Mouse (Mus musculus) Patski (cell line): ENCODE results near the gene Rnf40. TPM values are rescaled to one million over a fixed set of nuclear protein-coding genes. Genes with fewer than 3 reads are reported as not detected.

ENCODE experiments used
- ATAC-seq: fragments of 100-300 bp; one replicate; pipeline ENCODE4 v1.8.0; 2021
- CTCF ChIA-PET: fragments of 350-600 bp; sonication (Branson Sonifier 250); formaldehyde crosslinking; loops from one replicate; lab custom pipeline; 2022; ENCODE audit warnings: inconsistent platforms; lab: Charles Lee
- POLR2A ChIA-PET: fragments of 350-600 bp; sonication (Branson Sonifier 250); formaldehyde crosslinking; loops from one replicate; lab custom pipeline; 2022; ENCODE audit warnings: antibody characterized with exemption, inconsistent platforms; lab: Charles Lee
- DNase-seq: peaks from one replicate; pipeline ENCODE4 v3.0.0-alpha.2; 2011; ENCODE audit warnings: low read depth, low spot score
- H3K27me3 ChIP-seq: fragments of 371-371 bp; one replicate; pipeline ENCODE4 v1.5.1; 2021
- CTCF ChIP-seq: fragments of 100-300 bp; IDR thresholded peaks from one replicate; pipeline ENCODE4 v1.5.1; 2021
- in situ Hi-C: fragments of 300-500 bp; cut with MboI; formaldehyde crosslinking; loops from 3 replicates; pipeline ENCODE4 v1.11.1; 2018; ENCODE audit warnings: low pct_unique_long_range_greater_than_20kb, mixed read lengths
- polyA plus RNA-seq: library from polyadenylated mRNA; unstranded; gene quantifications from one replicate; pipeline ENCODE4 v1.2.3, GENCODE M21; 2021

Gene Rnf40
- polyA plus RNA-seq, 1 experiment from 2014 or later, result 42.7 TPM

DNA sequence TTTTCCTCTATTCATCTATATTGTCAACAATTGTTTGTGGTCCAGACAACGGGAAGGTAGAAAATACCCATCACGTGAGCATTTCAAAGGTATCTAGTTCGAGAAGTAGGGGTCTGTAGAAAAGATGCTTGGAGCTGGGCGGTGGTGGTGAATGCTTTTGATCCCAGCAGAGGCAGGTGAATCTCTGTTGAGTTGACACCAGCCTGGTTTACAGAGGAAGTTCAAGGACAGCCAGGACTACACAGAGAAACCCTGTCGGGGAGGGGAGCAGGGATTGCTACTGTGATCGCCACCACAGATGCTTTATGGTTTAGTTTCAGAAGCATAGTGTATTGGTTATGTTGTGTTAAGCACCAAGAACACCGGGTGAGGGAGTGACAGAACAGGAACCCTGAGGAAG is 14.5 kb upstream of the Rnf40 start:
- CTCF ChIA-PET, result no interaction called here
- no peak for DNase-seq
- TF ChIP-seq CTCF, result no peak
- no peaks in the 10 kb centered on the region for H3K27me3 ChIP-seq
- ATAC-seq, result no peak
- in situ Hi-C loops, result no loop called here
- POLR2A ChIA-PET, result no interaction called here

DNA sequence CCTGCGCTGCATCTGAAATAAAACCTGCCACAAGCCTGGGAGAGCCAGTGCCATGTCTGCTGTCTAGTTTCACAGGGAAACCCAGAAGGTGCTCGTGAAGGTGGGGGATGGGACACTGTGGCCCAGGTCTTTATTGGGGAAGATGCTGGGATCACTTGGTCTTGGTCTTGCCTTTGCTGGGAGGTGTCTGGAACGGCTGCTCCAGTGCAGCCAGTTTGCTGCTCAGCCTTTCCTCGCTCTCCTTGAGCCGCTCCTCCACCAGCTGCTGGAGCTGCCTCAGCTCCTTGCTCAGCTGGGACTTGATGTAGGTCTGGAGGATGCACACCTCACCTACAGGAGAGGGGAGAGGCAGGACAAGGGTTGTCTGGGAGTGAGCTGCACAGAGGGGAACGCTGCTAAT is 5.3 kb upstream of the Rnf40 start:
- no peak for ATAC-seq
- no peak for DNase-seq
- H3K27me3 ChIP-seq, result no peaks in the 10 kb centered on the region
- in situ Hi-C loops, result no loop called here
- no peak for TF ChIP-seq CTCF
- CTCF ChIA-PET, result no interaction called here
- POLR2A ChIA-PET, result no interaction called here

DNA sequence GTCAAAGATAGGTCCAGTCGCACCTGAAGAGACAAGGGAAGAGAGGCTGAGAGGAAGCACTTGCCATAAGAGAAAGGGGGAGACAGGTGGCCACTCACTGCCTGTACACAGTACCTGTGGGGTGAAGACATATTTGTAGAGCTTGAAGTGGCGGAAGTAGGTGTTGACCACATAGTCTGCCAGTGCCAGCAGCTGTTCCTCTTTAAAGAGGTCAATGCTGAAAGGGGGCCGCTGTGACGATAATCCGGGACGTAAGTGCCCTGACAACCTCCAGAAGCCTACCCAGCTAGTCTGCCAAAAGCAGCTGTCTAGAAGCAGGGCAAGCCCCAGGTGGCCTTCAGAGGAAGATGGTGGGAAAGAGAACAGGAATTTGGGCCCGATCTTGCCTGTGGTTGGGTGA is 3.5 kb upstream of the Rnf40 start:
- ATAC-seq (no peak), DNase-seq (no peak)
- TF ChIP-seq CTCF, result no peak
- in situ Hi-C loops, result no loop called here
- ChIA-PET POLR2A (no interaction called here), CTCF (interaction anchor here (1.1 kb wide), 1 partner anchor 77 kb away, joined by 3 read pairs; no protein-coding TSS in a partner anchor)
- H3K27me3 ChIP-seq, result no peaks in the 10 kb centered on the region

DNA sequence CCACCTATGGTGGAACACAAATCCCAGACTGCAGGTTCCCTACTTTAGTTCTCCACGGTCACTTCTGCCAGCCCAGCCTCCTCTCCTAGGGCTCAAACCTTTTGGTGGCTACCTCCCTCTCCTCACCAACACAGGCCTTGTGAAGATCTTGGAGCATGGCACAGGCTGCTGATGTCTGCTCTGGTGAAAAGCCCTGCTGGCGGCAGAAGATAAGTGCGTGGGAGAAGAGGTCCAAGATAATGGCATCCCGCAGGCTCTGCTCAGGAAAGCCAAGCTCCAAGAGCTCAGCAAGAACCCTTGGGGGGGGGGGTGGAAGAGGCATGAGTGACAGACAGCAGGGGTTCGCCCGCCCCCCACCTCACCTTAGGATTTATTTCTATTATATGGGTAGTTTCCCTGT is 2.4 kb upstream of the Rnf40 start:
- no peak for DNase-seq
- POLR2A ChIA-PET, result no interaction called here
- in situ Hi-C loops, result no loop called here
- TF ChIP-seq CTCF, result no peak
- CTCF ChIA-PET, result no interaction called here
- no peaks in the 10 kb centered on the region for H3K27me3 ChIP-seq
- no peak for ATAC-seq

DNA sequence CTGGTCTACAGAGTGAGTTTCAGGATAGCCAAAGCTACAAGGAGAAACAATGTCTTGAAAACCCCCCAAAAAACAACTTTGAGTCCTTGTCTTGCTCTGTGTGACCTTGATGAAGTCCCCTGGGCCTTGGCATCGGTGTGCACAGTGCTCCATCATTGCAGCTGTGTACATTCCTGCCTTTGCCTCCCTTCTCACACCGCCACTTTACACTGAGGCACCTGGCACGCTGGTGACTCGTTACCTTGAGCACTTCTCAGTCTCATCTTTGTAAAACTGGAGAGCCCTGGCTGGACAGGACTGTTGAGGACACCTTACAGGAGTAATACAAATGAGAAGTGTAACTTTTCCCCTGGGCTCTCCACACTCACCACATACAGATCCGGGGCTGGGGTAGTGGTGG is 1.4 kb upstream of the Rnf40 start:
- in situ Hi-C loops, result no loop called here
- ATAC-seq (no peak), DNase-seq (no peak)
- H3K27me3 ChIP-seq, result no peaks in the 10 kb centered on the region
- TF ChIP-seq CTCF, result no peak
- ChIA-PET CTCF (no interaction called here), POLR2A (interaction anchor here (0.6 kb wide), 1 partner anchor 122 kb away, joined by 3 read pairs; no protein-coding TSS in a partner anchor)

DNA sequence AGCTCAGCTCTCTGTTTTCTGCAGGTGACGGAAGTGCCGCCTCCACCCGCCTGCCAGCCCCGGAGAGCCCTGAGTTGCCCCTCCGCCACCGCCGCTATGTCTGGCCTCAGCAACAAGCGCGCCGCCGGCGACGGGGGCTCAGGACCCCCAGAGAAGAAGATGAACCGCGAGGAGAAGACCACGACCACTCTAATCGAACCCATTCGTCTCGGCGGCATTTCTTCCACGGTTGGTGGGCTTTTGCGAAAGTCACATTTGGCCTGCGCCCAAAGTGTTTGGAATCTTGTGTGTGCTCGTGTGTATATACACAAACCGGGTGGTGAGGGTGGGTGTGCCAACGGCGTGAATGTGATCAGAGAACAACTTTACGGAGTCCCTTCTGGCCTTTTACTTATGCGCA is 334 bp downstream of the Rnf40 start:
- ChIA-PET POLR2A (interaction anchor here (0.6 to 2.0 kb wide), 2 partner anchors 11 to 47 kb away, joined by 3 to 7 read pairs; no protein-coding TSS in a partner anchor), CTCF (no interaction called here)
- TF ChIP-seq CTCF, result no peak
- DNase-seq (no peak), ATAC-seq (no peak)
- in situ Hi-C loops, result no loop called here
- no peaks in the 10 kb centered on the region for H3K27me3 ChIP-seq

DNA sequence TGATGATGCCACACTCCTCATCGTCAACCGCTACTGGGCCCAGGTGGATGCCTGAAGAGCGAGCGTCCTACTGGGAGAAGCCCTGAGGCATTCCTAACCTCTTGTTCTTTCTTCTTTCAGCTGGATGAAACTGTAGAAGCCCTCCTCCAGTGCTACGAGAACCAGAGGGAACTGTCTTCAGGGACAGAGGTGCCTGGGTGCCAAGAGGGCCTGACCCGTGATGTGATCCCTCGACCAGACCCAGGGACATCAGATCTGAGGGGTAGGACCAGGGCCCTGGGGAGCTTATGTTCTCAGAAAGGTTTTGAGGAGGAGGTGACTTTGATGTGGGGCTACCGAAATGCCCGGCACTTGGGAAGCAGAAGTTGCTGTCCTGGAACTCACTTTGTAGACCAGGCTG is 1.1 kb downstream of the Rnf40 start:
- no peak for ATAC-seq
- in situ Hi-C loops, result no loop called here
- ChIA-PET POLR2A (interaction anchor here (0.5 to 2.0 kb wide), 4 partner anchors 10 to 113 kb away, joined by 3 to 7 read pairs (median 4); no protein-coding TSS in a partner anchor), CTCF (no interaction called here)
- no peaks in the 10 kb centered on the region for H3K27me3 ChIP-seq
- no peak for TF ChIP-seq CTCF
- DNase-seq, result no peak

DNA sequence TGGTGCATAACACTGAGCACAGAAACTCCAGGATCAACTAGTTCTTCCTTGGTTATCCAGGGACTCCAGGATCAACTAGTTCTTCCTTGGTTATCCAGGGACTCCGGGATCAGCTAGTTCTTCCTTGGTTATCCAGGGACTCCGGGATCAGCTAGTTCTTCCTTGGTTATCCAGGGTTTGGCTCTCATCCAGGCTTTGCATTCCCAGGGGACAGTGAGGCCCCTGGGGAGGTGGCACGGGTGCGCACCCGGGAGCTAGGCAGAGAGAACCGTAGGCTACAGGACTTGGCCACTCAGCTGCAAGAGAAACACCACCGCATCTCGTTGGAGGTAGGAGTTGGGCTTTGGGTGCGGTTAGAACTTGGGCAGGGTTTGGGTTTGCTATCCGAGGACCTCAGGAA is 2.5 kb downstream of the Rnf40 start:
- in situ Hi-C loops, result no loop called here
- ChIA-PET CTCF (interaction anchor here (1.0 kb wide), 1 partner anchor 13 kb away, joined by 3 read pairs; no protein-coding TSS in a partner anchor), POLR2A (no interaction called here)
- DNase-seq (no peak), ATAC-seq (no peak)
- no peaks in the 10 kb centered on the region for H3K27me3 ChIP-seq
- TF ChIP-seq CTCF, result no peak

DNA sequence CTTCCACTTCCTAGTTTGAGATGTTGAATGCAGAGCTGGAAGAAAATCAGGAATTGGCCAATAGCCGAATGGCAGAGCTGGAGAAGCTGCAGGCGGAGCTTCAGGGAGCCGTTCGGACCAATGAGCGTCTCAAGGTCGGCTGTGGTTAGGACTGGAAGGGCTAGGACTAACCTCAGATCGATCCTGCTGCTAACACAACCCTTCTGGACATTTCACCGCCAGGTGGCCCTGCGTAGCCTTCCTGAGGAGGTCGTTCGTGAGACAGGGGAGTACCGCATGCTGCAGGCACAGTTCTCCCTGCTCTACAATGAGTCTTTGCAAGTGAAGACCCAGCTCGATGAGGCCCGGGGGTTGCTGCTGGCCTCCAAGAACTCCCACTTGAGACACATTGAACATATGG is 4.0 kb downstream of the Rnf40 start:
- CTCF ChIA-PET, result interaction anchor here (1.1 to 1.2 kb wide), 2 partner anchors 11 to 18 kb away, joined by 3 read pairs; no protein-coding TSS in a partner anchor

DNA sequence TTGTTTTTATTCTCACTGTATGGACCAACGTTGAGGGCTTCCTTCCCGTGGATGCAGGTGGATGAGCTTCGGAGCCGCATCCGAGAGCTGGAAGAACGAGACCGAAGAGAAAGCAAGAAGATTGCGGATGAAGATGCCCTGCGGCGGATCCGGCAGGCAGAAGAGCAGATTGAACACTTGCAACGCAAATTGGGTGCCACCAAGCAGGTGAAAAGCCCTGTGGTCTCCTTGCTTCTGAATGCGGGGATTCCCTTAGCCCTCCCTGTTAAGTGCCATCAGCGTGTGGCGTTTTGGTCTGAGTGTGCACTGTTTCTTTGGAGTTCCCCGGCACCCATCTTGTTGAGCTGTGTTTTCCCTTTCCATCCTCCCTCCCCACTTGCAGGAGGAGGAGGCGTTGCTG is 8.2 kb downstream of the Rnf40 start:
- no peaks in the 10 kb centered on the region for H3K27me3 ChIP-seq
- DNase-seq, result no peak
- no peak for ATAC-seq
- no peak for TF ChIP-seq CTCF
- POLR2A ChIA-PET, result interaction anchor here (0.9 kb wide), 1 partner anchor 8 kb away, joined by 3 read pairs; no protein-coding TSS in a partner anchor
- in situ Hi-C loops, result no loop called here
- CTCF ChIA-PET, result no interaction called here

More for the DNA sequence above, 4.0 kb downstream of the Rnf40 start:
- ATAC-seq (no peak), DNase-seq (no peak)
- POLR2A ChIA-PET, result interaction anchor here (1.1 to 1.4 kb wide), 2 partner anchors 10 to 12 kb away, joined by 4 to 7 read pairs; no protein-coding TSS in a partner anchor
- no peak for TF ChIP-seq CTCF
- in situ Hi-C loops, result no loop called here
- H3K27me3 ChIP-seq, result no peaks in the 10 kb centered on the region

DNA sequence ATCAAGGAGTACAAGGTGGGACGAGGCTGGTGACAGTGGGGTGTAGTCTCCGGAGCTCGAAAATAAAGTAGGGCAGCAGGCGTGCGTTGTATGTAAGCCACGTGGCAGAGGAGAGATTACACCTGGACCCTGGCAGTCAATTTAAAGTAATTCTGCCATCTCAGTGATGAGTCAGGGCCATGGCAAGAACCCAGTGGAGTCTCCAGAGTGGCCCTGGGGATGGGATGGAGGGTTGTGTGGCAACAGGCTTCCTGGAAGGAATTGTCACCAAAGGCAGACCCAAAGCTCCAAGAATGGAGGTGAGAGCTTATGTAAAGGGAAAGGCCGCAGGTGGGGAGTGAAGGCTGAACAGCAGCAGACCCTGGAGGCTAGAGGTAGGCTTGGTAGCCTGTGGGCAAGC is 12.0 kb downstream of the Rnf40 start:
- H3K27me3 ChIP-seq, result no peaks in the 10 kb centered on the region
- TF ChIP-seq CTCF, result no peak
- in situ Hi-C loops, result no loop called here
- CTCF ChIA-PET, result interaction anchor here (1.3 kb wide), 1 partner anchor 15 kb away, joined by 4 read pairs; the partner anchor contains the start of gene Zfp629
- ATAC-seq (no peak), DNase-seq (no peak)
- POLR2A ChIA-PET, result interaction anchor here (1.8 kb wide), 1 partner anchor 12 kb away, joined by 7 read pairs; the partner anchor contains the start of genes Ccdc189 and Rnf40
